Mouse (Mus musculus): ENCODE results near the gene Irx5.

DNA sequence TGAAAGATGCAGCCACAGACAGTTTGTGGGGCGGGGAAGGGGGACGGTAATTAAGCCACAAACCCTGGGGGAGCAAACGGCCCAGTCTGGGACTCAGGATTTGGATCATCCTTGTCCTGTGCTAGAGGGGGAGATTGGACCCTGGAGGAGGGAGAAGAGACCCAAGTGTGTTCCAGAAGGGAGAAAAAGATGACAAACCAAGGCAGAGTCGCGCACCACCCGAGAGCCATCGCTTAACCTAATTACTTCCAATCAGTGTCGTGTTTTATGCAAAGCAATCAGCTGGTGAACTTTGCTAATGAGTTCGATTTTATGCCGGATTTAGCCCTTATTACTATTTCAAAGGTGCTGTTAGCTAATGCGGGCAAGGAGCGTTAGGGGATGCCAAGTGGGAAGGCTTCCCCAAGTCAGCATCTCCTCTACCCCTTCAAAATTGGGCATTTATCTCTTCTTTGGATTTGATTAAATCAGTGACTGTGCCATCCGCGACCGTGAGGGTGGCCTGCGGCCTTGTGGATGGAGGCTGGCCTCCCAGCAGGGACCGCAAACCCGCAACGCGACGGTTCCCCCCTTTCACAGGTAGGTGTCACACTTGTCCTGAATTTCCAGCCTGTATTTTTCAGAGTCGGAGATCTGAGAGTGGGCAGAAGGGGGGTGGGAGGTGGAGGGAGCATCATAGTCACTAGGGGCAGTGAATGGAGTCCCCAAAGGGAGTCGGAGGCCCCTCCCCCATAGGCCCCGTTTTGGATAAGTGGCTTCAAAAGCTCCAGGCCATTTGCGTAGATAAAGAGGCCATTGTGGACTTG lies 4.3 kb downstream of the Irx5 start:
- TF ChIP-seq POLR2A (IDR thresholded peaks at IDR 0.05; ENCODE audit: extremely low read depth, insufficient read depth, low read length) (no peak), CTCF (IDR thresholded peaks at IDR 0.05; ENCODE audit: extremely low read depth, insufficient read depth, low read length) (0 out of 2 replicates have a peak, but pooled peaks have one; percentile 15)

All from cortical plate, adult 2 months (tissue).